Mouse (Mus musculus): ENCODE results near the gene Il1rapl1. TPM values are rescaled to one million over a fixed set of nuclear protein-coding genes. Genes with fewer than 3 reads are reported as not detected.

The Il1rapl1 gene
- 0.19 and 0.41 TPM in 2 replicates for polyA plus RNA-seq (2014; fragmentation: Nextera tagmentation; extraction: Ambion mirVana)

GRCm38 (mm10) chrX:88115609-88116073, at the start of gene Il1rapl1:
TSS of gene Il1rapl1 (minus strand) at chrX:88115645.
- peak within 1 kb of the TSS; percentile 72 for H3K4me2 ChIP-seq (ENCODE audit: low read length)
- no peaks in the 10 kb centered on the region for H3K27me3 ChIP-seq (ENCODE audit: control insufficient read depth, insufficient read depth, low read length)
- ATAC-seq (ENCODE audit: insufficient number of reproducible peaks, insufficient read depth, low FRiP score, low read depth), result no peak
- H3K4me3 ChIP-seq (ENCODE audit: control insufficient read depth in 1 of 2, insufficient read depth in 1 of 2, low read depth in 1 of 2, low read length in 2 of 2), result peak within 1 kb of the TSS; percentile 38 to 43
- 18% methylated on average over 12 of the region's 12 CpGs for WGBS
- H3K27ac ChIP-seq (replicated peaks in 1 of 2; ENCODE audit: control insufficient read depth in 1 of 2, insufficient read depth in 1 of 2, low read depth in 2 of 2, low read length in 2 of 2), result no peak within 1 kb of the TSS
- no peaks in the 10 kb centered on the region for H3K9me3 ChIP-seq (ENCODE audit: control insufficient read depth, low read length)
- no peaks in the 10 kb centered on the region for H3K36me3 ChIP-seq (ENCODE audit: control insufficient read depth, insufficient read depth, low read length)
- no peaks in the 10 kb centered on the region for H3K4me1 ChIP-seq (ENCODE audit: control insufficient read depth in 2 of 2, insufficient read depth in 2 of 2, low read length in 2 of 2)
- peak within 1 kb of the TSS; percentile 54; the same call in 1 of the 2 replicates for H3K9ac ChIP-seq (ENCODE audit: low read length)

DNA sequence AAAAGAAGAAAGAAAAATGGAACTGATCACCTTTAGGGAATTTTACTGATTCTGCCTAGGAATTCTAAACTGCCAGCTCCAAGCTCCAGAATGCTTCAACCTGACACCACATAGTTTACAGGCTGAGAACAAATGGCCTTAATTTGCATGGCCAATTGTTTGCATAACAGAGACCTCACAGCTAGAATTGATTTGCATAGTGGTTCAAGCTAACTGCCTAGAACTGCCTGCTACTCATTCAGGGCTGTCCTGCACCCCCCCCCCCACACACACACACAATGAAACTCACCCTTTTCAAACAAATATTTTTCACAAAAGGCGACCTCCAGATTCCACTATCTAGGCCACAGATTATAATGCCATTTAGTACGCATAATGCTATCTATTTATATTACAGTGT, 42.6 kb upstream of the Il1rapl1 start:
- H3K9me3 ChIP-seq (ENCODE audit: control insufficient read depth, low read length), result no peaks in the 10 kb centered on the region
- H3K27ac ChIP-seq (replicated peaks in 1 of 2; ENCODE audit: control insufficient read depth in 1 of 2, insufficient read depth in 1 of 2, low read depth in 2 of 2, low read length in 2 of 2), result no peak overlapping the region
- no peak overlapping the region for H3K4me3 ChIP-seq (ENCODE audit: control insufficient read depth in 1 of 2, insufficient read depth in 1 of 2, low read depth in 1 of 2, low read length in 2 of 2)
- ATAC-seq (ENCODE audit: insufficient number of reproducible peaks, insufficient read depth, low FRiP score, low read depth), result no peak
- H3K4me2 ChIP-seq (ENCODE audit: low read length), result no peak overlapping the region
- H3K9ac ChIP-seq (ENCODE audit: low read length), result no peak overlapping the region
- H3K36me3 ChIP-seq (ENCODE audit: control insufficient read depth, insufficient read depth, low read length), result no peaks in the 10 kb centered on the region
- H3K27me3 ChIP-seq (ENCODE audit: control insufficient read depth, insufficient read depth, low read length), result no peaks in the 10 kb centered on the region
- no peaks in the 10 kb centered on the region for H3K4me1 ChIP-seq (ENCODE audit: control insufficient read depth in 2 of 2, insufficient read depth in 2 of 2, low read length in 2 of 2)
- 31% methylated on average over 2 of the region's 2 CpGs for WGBS

GRCm38 (mm10) chrX:88125612-88126011, 10.2 kb upstream of the Il1rapl1 start:
- 44% methylated on average over 3 of the region's 3 CpGs for WGBS
- H3K4me1 ChIP-seq (ENCODE audit: control insufficient read depth in 2 of 2, insufficient read depth in 2 of 2, low read length in 2 of 2), result no peaks in the 10 kb centered on the region
- no peaks in the 10 kb centered on the region for H3K27me3 ChIP-seq (ENCODE audit: control insufficient read depth, insufficient read depth, low read length)
- H3K9me3 ChIP-seq (ENCODE audit: control insufficient read depth, low read length), result no peaks in the 10 kb centered on the region
- H3K9ac ChIP-seq (ENCODE audit: low read length), result no peak overlapping the region
- no peak overlapping the region for H3K4me3 ChIP-seq (ENCODE audit: control insufficient read depth in 1 of 2, insufficient read depth in 1 of 2, low read depth in 1 of 2, low read length in 2 of 2)
- H3K36me3 ChIP-seq (ENCODE audit: control insufficient read depth, insufficient read depth, low read length), result no peaks in the 10 kb centered on the region
- no peak overlapping the region for H3K27ac ChIP-seq (replicated peaks in 1 of 2; ENCODE audit: control insufficient read depth in 1 of 2, insufficient read depth in 1 of 2, low read depth in 2 of 2, low read length in 2 of 2)
- ATAC-seq (ENCODE audit: insufficient number of reproducible peaks, insufficient read depth, low FRiP score, low read depth), result no peak
- H3K4me2 ChIP-seq (ENCODE audit: low read length), result no peak overlapping the region

GRCm38 (mm10) chrX:88120070-88120469, 4.6 kb upstream of the Il1rapl1 start:
- no peak overlapping the region for H3K9ac ChIP-seq (ENCODE audit: low read length)
- no peak overlapping the region for H3K4me2 ChIP-seq (ENCODE audit: low read length)
- H3K36me3 ChIP-seq (ENCODE audit: control insufficient read depth, insufficient read depth, low read length), result no peaks in the 10 kb centered on the region
- H3K4me3 ChIP-seq (ENCODE audit: control insufficient read depth in 1 of 2, insufficient read depth in 1 of 2, low read depth in 1 of 2, low read length in 2 of 2), result no peak overlapping the region
- 68% methylated on average over 3 of the region's 3 CpGs for WGBS
- H3K27me3 ChIP-seq (ENCODE audit: control insufficient read depth, insufficient read depth, low read length), result no peaks in the 10 kb centered on the region
- ATAC-seq (ENCODE audit: insufficient number of reproducible peaks, insufficient read depth, low FRiP score, low read depth), result no peak
- H3K27ac ChIP-seq (replicated peaks in 1 of 2; ENCODE audit: control insufficient read depth in 1 of 2, insufficient read depth in 1 of 2, low read depth in 2 of 2, low read length in 2 of 2), result no peak overlapping the region
- no peaks in the 10 kb centered on the region for H3K4me1 ChIP-seq (ENCODE audit: control insufficient read depth in 2 of 2, insufficient read depth in 2 of 2, low read length in 2 of 2)
- H3K9me3 ChIP-seq (ENCODE audit: control insufficient read depth, low read length), result no peaks in the 10 kb centered on the region

DNA sequence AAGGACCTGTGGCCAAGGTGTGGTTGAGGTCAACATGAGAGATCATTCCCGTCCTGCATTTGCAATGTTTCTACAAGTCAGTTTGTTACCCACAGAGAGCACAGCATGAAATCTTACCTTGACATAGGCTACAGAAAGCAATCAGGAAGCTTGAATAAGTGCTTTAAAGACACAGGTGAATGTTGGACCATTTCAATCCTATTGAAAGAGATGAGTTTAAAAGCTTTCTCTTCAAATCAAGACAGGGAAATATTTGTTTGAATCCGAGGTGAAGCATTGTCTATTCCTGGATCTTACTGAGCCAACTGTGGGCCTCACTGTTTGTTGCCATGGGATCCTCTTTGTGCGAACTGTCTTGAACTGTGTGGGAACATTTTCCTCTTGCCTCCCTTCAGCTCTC, 2.4 kb upstream of the Il1rapl1 start:
- 47% methylated on average over 3 of the region's 3 CpGs for WGBS
- H3K4me3 ChIP-seq (ENCODE audit: control insufficient read depth in 1 of 2, insufficient read depth in 1 of 2, low read depth in 1 of 2, low read length in 2 of 2), result no peak overlapping the region
- ATAC-seq (ENCODE audit: insufficient number of reproducible peaks, insufficient read depth, low FRiP score, low read depth), result no peak
- H3K4me1 ChIP-seq (ENCODE audit: control insufficient read depth in 2 of 2, insufficient read depth in 2 of 2, low read length in 2 of 2), result no peaks in the 10 kb centered on the region
- H3K36me3 ChIP-seq (ENCODE audit: control insufficient read depth, insufficient read depth, low read length), result no peaks in the 10 kb centered on the region
- no peak overlapping the region for H3K9ac ChIP-seq (ENCODE audit: low read length)
- no peak overlapping the region for H3K4me2 ChIP-seq (ENCODE audit: low read length)
- no peaks in the 10 kb centered on the region for H3K9me3 ChIP-seq (ENCODE audit: control insufficient read depth, low read length)
- no peak overlapping the region for H3K27ac ChIP-seq (replicated peaks in 1 of 2; ENCODE audit: control insufficient read depth in 1 of 2, insufficient read depth in 1 of 2, low read depth in 2 of 2, low read length in 2 of 2)
- no peaks in the 10 kb centered on the region for H3K27me3 ChIP-seq (ENCODE audit: control insufficient read depth, insufficient read depth, low read length)

- Histone ChIP-seq H3K9ac (ENCODE audit: low read length) (0 out of 2 replicates have a peak overlapping the region, but pooled peaks have one; percentile 7), H3K4me3 (ENCODE audit: control insufficient read depth in 1 of 2, insufficient read depth in 1 of 2, low read depth in 1 of 2, low read length in 2 of 2) (peak overlapping the region in 1 of 2 experiments; percentile 38; a peak in 3 of 4 replicates), H3K4me1 (ENCODE audit: control insufficient read depth in 2 of 2, insufficient read depth in 2 of 2, low read length in 2 of 2) (no peaks in the 10 kb centered on the region), H3K27me3 (ENCODE audit: control insufficient read depth, insufficient read depth, low read length) (no peaks in the 10 kb centered on the region), H3K27ac (replicated peaks in 1 of 2; ENCODE audit: control insufficient read depth in 1 of 2, insufficient read depth in 1 of 2, low read depth in 2 of 2, low read length in 2 of 2) (no peak overlapping the region), H3K9me3 (ENCODE audit: control insufficient read depth, low read length) (no peaks in the 10 kb centered on the region), H3K36me3 (ENCODE audit: control insufficient read depth, insufficient read depth, low read length) (no peaks in the 10 kb centered on the region), H3K4me2 (ENCODE audit: low read length) (peak overlapping the region; percentile 72)
- 12% methylated on average over 3 of the region's 3 CpGs for WGBS
- ATAC-seq (ENCODE audit: insufficient number of reproducible peaks, insufficient read depth, low FRiP score, low read depth), result no peak
These were observed 881 bp upstream of the Il1rapl1 start for GRCm38 (mm10) chrX:88116326-88116725.

- no peak overlapping the region for H3K27ac ChIP-seq (replicated peaks in 1 of 2; ENCODE audit: control insufficient read depth in 1 of 2, insufficient read depth in 1 of 2, low read depth in 2 of 2, low read length in 2 of 2)
- H3K4me2 ChIP-seq (ENCODE audit: low read length), result no peak overlapping the region
- no peak overlapping the region for H3K9ac ChIP-seq (ENCODE audit: low read length)
- ATAC-seq (ENCODE audit: insufficient number of reproducible peaks, insufficient read depth, low FRiP score, low read depth), result no peak
- no peaks in the 10 kb centered on the region for H3K9me3 ChIP-seq (ENCODE audit: control insufficient read depth, low read length)
- no peak overlapping the region for H3K4me3 ChIP-seq (ENCODE audit: control insufficient read depth in 1 of 2, insufficient read depth in 1 of 2, low read depth in 1 of 2, low read length in 2 of 2)
- H3K36me3 ChIP-seq (ENCODE audit: control insufficient read depth, insufficient read depth, low read length), result no peaks in the 10 kb centered on the region
- H3K4me1 ChIP-seq (ENCODE audit: control insufficient read depth in 2 of 2, insufficient read depth in 2 of 2, low read length in 2 of 2), result no peaks in the 10 kb centered on the region
- WGBS, result 48% methylated on average over 6 of the region's 6 CpGs
- H3K27me3 ChIP-seq (ENCODE audit: control insufficient read depth, insufficient read depth, low read length), result no peaks in the 10 kb centered on the region
These were observed 1.9 kb downstream of the Il1rapl1 start for GRCm38 (mm10) chrX:88113561-88113960.

DNA sequence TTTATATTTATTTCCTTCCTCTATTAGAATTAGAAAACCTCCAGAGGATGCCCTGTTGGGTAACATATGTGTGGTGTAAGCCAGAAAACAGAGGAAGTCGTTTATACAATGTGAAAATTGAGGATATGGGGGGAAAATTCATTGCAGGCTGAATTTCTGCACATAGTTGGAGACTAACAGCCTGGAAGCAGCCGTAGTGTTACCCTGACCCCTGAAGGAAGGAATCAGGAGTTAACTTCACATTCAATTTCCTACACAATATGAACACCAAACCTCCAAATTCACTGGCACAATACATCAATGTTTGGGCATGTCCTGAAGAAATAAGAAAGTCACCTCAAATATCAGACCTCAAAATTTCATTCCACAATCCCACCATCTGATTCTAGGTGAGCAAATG, 3.2 kb downstream of the Il1rapl1 start:
- Histone ChIP-seq H3K36me3 (ENCODE audit: control insufficient read depth, insufficient read depth, low read length) (no peaks in the 10 kb centered on the region), H3K4me1 (ENCODE audit: control insufficient read depth in 2 of 2, insufficient read depth in 2 of 2, low read length in 2 of 2) (no peaks in the 10 kb centered on the region), H3K27me3 (ENCODE audit: control insufficient read depth, insufficient read depth, low read length) (no peaks in the 10 kb centered on the region), H3K4me3 (ENCODE audit: control insufficient read depth in 1 of 2, insufficient read depth in 1 of 2, low read depth in 1 of 2, low read length in 2 of 2) (no peak overlapping the region), H3K4me2 (ENCODE audit: low read length) (no peak overlapping the region), H3K27ac (replicated peaks in 1 of 2; ENCODE audit: control insufficient read depth in 1 of 2, insufficient read depth in 1 of 2, low read depth in 2 of 2, low read length in 2 of 2) (no peak overlapping the region), H3K9ac (ENCODE audit: low read length) (no peak overlapping the region), H3K9me3 (ENCODE audit: control insufficient read depth, low read length) (no peaks in the 10 kb centered on the region)
- WGBS, result 37% methylated on average over 2 of the region's 2 CpGs
- no peak for ATAC-seq (ENCODE audit: insufficient number of reproducible peaks, insufficient read depth, low FRiP score, low read depth)
